Mouse (Mus musculus): Measurements from ENCODE around the gene Mras. TPM values are rescaled to one million over a fixed set of nuclear protein-coding genes. Genes with fewer than 3 reads are reported as not detected.

Gene Mras
- total RNA-seq, 2 experiments from 2014 or later, result 6.4 to 7.8 TPM

DNA sequence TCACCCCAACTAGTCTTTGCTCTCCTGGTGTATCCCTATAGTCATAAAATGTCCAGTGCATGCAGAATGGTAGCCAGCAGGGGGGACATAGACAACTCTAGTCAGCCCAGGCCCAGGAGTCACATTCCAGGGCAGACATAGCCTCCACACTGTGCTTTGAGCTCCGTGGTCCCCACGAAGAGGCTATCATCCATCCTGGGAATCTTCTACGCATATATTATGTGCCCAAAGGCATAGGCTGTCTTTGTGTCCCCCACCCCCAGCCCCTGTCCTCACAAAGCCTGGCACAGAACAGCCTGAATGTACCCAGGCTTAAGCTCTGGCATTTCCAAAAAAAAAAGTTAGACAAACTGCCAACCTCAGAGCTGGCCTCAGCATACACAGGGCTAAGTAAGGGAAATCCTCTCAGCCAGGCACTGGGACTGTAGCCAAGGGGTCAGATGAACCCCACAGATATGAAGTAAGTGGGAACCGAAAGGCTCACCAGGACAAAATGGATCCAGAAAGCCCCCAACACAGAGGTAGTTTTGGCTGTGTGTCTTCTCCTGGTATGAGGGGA is 19.8 kb downstream of the Mras start:
- peak; percentile 27 for DNase-seq (ENCODE audit: low spot score)

DNA sequence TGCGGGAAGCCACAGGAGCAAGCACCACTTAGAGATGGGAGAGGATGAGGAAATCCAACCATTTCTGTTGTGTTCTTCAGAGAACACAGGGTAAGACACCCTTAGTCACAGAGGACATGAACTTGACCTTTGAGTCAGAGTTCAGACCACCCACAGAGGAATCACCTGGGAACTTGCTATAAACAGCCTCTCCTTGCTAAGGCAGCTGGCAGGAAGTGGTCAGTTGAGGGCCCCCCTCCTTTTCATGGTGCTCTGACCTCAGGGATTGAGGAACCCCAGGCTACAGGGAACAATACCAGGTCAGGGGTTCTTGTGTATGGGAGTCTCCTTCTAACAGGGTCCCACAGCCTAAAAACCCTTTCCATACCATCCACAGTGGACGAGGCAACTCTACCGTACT is 20.4 kb downstream of the Mras start:
- no peak for DNase-seq (ENCODE audit: low spot score)

DNA sequence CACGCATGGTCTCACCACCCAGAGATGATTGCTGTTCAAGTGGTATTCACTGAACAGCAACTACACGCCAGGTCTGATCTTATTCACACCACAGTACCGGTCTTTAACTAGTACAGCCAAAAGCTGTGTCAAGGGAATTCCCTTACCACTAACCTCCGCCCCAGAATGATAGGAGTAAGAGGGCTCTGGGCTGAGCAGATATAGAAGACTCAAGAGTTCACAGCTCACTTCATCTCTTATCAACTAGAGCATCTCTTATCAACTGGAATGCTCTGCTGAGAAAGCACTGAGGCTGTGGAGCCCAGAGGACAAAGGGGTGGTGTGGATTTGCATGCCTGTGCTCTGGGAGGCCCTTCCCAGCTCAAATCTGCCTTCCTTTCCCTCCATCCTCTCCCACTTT is 25.4 kb downstream of the Mras start:
- no peak for DNase-seq (ENCODE audit: low spot score)

DNA sequence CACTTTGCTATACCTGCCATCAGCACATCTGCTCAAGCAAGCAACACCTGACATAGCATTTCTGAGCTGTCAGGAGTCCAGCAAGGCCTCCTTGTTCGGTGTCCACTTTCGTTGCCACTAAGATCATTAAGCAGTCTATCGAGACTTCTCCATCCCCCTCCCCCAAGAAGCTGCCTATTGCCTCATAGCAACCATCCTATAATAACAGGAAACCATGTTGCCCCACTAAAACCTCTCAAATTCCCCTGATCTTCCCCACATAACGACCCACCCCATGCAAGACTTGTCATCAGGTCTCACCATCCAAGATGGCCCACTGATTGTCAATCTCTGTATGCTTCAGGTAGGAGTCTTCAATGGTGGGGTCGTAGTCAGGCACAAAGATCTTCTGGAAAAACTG is 26.1 kb downstream of the Mras start:
- DNase-seq (ENCODE audit: low spot score), result no peak

DNA sequence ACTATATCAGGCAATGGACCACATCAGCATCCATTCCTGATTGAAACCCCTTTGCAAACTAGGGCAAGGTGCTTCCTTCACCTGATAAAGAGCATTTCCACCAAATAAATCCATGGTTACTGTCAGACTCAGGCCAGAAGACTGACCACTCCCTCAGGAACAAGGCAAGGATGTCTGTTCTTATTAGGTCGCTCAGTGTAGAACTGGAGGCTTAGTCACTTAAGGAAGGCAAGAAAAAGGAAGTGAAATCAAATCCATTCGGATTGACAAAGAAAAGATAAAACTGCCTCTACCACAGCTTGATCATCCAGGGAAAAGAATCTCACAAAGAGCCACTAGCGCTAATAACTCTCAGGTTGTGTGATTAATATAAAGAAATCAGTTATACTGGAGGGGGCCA is 27.9 kb downstream of the Mras start:
- DNase-seq (ENCODE audit: low spot score), result no peak

DNA sequence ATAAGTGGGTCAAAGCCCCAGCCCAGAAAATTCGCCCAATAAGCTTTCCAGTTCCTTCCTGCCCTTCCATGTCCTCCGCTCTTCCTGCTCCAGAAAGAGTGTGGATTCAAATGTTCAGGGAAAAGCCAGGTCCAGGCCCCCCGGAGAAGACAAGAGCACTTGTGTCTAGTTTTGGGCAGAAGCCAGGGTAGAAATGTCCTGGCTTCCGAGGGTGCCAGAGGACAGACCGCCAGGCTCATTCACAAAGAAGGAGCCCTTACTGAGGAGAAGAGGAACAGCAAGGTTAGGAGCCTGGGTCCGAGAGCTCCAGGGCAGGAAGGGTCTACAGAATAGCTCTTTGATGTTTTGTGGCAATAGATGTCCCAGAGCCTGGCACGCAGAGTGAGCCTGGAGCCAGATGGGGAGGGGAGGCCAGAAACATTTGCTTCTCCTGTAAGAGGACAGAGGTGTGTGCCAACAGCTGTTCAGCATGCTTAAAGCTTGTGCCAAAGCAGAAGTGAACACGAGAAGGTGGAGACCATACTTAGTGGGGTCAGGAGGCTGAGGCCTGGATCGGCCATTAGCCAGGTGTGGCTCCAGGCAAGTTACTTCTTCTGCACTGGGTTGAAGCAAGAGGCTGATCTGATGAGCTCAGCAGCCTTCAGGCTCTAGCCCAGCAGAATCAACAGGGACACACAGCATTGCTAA is 35.8 kb downstream of the Mras start:
- peak; percentile 81 for DNase-seq (ENCODE audit: low spot score)

DNA sequence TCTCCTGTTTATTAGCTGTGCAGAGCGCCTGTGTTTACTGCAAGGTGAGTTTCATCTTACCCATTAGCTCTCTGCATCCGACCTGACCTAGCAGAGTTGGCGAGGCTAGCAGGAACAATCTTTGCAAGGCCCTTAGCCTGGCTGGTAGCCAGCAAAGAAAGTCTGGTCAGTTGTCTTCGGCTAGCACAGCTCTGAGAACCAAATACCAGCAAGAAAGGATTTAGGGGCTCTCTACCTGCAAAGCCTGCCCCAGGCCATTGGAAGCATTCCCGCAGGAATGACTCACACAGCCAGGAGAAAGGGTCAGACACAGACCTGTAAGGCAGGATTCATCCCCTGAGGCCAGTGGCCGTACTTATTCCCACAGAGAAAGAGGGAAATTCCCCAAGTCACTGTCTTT is 36.4 kb downstream of the Mras start:
- DNase-seq (ENCODE audit: low spot score), result peak; percentile 58

DNA sequence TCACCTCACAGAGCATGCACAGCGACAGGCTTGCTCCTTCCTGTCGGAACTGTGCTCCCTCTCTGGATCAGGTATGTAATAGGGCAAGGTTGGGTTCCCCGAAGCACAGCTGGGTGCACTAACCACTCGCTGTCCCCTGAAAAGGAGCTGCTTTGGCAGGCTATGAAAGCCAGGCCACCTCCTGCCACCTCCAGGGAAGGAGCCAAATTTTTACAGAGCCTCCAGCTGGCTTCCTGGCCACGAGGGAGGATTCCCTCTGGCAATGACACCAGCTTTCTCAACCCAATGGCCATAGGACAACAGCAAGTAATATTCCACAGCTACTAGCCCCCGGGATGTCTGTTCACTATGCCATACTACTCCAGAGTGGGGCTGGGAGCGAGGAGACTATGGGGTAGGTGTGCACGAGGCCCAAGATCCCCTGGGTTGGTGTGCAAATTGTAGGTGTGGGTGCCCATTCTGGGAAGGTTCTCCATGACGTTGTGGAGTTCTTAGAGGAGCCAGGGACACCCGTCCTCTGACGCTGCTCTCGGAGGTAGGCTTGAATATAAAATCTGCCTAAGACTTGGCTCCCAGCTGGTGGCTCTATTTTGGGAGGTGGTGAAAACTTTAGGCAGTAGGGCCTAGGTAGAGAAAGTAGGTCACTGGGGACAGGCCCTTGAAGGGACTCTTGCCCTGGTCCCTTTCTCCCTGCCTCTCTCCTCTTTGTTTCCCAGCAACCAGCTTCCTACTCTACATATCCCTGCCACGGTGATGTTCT is 39.9 kb downstream of the Mras start:
- DNase-seq (ENCODE audit: low spot score), result peak; percentile 73

DNA sequence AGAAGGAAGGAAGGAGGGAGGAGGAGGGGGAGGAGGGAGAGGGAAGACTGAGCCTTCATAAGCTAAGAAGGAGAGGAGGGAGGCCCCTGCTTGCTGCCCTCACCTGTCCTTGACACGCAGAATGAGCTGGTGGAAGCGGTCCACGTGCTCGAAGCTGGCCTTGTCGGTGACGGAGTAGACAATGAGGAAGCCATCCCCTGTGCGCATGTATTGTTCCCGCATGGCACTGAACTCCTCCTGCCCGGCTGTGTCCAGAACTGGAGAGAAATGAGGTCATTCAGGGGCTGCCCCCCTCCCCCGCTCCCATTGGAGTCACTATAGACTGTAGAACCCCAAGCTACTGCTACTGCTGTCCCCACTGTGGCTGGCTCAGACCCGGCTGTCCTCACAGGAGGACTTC is 42.8 kb downstream of the Mras start:
- DNase-seq (ENCODE audit: low spot score), result no peak

DNA sequence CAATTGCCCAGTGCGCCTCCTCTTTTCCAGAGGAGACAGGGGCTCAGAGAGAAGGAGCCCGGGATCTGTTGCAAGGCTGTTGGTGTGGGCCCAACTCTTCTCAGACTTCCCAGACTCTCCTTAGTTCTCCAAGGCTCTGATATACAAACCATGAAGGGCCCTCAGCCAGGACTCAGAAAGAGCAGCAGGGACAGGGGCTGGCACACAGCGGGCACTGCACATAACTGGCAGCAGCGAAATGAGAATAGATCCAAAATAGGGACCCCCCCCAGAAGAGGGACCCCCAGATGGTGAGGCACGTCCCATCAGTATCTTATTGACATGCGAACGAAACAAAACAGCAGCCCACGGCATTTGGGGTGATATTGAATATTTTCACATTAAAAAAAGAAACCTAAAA is 44.0 kb downstream of the Mras start:
- no peak for DNase-seq (ENCODE audit: low spot score)

DNA sequence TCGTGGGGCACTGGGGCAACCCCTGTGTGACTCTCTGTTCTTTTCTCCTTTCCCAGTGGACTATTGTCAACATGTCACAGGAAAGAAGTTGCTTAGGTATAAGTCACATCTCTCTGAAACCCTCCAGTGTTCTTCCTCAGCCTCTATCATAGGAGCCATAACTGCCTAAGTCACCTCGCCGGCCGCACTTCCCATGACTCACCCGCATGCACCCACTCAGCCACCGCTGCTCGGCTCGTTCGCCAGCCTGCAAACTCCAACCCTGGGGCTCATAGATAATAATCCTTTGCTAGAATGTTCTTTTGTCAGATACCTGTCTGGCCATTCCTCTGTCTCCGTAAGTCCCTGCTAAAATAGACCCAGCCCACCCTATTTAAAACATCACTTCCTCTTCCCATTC is 45.6 kb downstream of the Mras start:
- DNase-seq (ENCODE audit: low spot score), result no peak

DNA sequence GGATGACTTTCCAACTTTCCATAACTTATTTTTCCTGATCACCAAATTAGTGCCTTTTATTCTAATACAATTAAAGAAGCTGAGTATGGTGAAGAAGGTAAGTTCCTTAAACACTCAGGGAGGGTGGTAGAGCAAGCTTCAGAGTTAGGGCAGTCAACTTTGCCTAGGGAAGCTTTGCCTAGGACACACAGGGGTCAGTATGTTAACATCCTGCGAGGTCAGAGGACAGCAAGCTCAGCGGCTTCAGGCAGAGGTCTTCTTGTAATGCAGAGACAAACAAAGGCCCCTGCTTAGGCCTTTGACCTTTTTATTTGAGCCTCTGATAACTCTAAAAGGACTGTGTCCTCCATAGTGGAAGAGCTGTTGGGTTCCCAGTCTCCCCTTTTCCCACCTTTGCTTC is 46.5 kb downstream of the Mras start:
- no peak for DNase-seq (ENCODE audit: low spot score)

DNA sequence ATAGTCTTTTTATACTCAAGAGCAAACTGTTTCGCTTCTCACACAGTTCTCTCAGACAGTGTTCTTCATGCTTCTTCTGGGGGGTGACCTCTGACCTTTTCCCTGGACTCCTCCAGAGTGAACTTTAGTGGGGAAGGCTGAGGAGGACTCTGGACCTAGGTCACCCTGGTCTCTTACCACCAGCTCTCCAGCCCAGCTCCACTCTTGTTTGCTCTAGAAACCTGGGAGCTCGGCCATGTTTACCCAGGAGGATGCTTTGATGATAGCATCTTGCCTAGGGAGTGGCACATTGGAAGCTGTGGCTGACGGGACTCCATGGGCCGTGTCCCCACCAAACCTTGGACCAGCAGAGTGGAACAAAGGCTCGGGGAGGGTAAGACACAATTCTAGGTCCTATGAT is 47.0 kb downstream of the Mras start:
- DNase-seq (ENCODE audit: low spot score), result peak; percentile 39

DNA sequence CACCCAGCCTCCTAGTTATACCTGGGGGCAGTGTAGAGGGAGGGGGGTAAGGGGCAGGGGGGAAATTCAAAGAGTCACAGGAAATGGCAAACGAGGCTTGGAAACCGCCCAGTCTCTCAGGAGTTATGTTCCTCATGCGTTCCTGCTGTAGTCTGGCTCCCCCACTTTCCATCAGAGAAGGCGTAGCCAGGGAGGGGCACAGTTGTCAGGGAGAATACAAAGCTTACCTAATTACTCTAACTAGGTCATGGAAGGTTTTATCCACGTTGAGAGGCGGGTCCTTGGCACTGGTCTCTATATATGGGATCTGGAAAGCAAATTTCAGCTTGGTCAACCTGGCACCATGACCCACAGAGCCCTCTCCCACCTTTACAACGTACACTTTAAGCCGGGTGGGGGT is 47.7 kb downstream of the Mras start:
- no peak for DNase-seq (ENCODE audit: low spot score)

DNA sequence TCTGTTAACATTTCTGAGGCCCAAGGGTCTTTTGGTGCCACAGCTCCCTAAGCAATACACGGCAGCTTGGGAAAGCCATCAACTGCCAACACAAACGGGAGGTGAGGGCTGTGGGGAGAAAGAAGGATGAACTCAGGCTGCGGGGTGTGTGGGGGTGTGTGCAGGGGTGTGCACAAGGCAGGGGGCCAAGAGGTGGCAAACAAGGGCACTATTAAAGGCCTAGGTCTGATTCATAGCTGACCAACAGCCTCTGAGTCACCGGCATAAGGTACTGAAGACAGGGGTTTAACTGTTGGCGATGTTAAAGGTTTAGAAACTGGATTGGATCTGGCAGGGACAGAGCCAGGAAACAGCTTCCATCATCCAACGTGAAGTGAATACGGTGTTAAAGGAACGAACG is 48.3 kb downstream of the Mras start:
- DNase-seq (ENCODE audit: low spot score), result no peak

DNA sequence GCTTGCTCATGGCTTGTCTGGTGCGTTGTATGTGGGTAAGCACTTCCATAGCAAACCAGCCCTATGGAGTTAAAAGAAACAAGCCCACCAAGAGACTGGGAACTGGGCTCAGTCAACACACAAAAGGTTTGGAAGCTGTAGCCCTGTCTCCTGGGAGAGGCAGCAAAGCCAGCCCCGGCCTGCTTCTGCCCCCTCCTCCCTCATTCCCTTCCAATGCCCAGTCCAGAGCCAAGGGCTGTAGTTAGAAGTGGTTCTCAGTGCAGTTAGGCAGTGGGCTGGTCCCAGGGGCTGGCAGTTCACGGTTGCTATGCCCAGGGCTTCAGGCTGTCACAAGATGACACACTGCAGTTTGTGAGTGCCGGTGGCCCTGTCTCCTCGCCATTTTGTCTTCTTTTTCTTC is 49.1 kb downstream of the Mras start:
- DNase-seq (ENCODE audit: low spot score), result no peak

DNA sequence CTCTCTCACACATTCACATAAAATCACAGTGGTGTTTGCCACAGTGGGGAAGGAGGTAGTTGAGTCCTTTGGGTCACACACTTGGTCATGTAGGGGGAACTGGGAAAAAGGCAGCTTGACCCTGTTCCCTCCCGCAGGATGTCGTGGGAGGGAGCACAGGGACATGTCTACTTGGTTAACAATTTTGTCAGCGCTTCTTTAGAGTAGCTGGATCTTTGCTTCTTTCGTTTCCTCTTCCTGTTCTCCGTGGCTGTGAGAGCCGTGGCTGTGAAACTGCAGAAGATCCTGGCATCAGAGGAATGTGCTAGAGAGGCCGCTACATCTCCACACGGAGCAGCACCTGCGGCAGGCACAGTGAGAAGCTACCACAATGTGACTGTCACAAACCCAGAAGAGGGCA is 54.6 kb downstream of the Mras start:
- no peak for DNase-seq (ENCODE audit: low spot score)

DNA sequence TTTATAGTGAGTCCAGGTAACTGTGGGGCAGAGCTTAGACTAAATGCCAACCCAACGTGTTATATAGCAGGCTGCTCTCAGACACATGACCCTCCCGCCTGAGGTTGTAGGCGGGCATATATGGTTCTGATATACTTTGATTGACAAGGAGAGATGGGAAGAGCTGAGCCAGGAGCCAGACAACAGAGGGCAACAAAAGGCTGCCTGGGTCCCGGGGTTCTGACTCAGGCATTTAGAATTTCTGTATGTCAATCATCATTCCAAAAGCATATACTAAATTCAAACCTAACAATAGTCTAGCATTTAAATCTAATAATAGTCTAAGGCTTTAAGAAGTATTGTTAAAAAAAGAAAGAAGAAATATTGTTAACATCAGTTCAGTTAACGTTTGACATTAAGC is 58.0 kb downstream of the Mras start:
- DNase-seq (ENCODE audit: low spot score), result no peak

DNA sequence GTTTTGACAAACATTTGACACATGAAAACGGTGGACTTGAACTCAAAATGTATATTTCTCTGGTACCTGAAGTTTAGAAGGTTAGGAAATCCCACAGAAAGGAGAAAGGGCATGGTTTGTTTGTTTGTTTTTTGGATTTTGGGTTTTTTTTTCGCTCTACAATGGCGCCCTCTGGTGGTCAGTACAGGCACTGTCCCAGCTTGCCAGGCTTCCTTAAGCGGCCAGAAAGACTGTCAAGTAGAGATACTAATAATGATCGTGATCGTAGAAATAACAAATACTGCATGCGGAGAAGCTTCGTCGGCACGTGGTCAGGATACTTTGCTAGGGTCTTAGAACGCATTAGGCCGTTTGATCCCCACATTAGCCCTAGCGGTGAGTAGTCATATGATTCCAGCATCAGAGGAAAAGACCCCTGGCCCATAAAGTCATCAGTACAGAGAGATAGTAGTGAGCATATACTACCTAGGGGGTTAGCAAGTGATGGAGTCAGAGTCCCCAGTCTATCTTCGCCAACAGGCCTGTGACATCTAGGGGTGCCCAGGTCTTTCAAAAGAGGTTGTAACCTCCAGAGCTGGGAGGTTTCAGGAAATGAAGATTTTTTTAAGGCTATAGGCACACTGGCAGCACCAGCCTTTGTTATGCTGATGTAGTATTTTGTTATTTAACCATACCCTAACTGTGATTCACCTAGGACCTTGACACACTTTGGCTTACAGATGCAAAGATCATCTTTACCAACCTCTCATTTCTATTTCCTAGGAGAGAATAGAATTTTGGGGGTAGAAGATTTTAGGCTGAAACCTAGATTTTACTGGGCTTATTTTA is 60.4 kb downstream of the Mras start:
- peak; percentile 43 for DNase-seq (ENCODE audit: low spot score)

DNA sequence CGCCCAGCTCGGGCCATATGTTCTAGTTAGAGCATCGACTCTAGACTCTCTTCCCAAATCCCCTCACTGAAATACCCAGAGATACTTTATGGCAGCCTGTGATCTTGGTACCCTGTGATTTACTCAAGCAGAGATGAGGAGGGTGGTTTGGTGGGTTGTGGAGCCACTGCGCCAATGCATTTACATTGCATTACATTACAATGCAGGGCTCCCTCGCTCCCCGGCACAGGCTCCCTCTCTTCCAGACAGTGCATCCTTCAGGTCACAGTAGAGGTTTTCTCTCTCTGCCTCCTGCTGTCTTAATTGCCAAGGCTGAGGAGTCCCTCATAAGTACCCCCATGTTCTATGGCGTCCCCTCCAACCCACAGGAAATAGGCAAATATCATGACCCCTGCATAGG is 68.8 kb downstream of the Mras start:
- DNase-seq (ENCODE audit: low spot score), result no peak

DNA sequence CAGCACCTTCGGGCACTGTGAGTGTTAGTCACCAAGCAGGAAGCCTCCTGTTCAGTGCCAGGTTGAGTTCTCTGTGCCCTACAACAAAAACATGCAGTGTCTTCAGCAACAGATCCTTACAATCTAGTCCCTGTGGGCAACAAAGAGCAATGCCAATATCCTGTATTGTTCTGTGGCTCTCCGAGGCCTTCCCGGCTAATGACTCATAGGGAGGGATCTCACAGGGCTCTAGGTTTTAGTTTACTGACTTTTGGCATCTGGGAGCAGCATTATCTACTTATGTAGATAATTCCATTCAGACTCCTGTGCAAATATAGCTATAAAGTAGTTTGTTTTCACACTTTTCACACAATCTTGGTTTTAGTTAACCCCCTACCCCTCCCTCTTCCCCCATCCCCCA is 71.3 kb downstream of the Mras start:
- no peak for DNase-seq (ENCODE audit: low spot score)

DNA sequence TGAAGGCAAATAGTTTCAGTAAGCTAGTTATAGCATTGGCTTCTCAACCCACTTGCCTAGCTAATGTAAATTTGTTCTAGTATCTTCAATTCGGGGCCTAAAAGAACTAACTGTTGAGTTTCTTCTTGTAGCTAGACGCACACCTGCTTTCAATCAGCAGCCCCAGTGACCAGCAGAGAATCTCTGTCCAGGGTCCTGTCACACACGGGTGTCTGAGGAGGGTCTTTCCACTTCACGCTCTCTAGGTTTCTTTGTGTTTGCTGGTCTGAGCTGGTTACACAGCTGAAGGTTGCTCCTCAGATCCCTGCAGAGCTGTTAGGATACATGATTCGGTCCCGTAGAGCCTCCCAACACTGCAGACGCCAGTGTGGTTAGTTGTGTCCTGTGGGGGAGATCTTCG is 74.1 kb downstream of the Mras start:
- no peak for DNase-seq (ENCODE audit: low spot score)
